Mouse (Mus musculus) adrenal gland, adult 18-20 months (tissue): ENCODE measurements around the gene Fam227b. TPM values are rescaled to one million over a fixed set of nuclear protein-coding genes. Genes with fewer than 3 reads are reported as not detected.

Experiments
- DNase-seq, 2 experiments: peaks; one replicate each; pipeline ENCODE4 v3.0.0; 2021 to 2022; ENCODE audit warnings: low spot score in 2 of 2
- total RNA-seq, 2 experiments: library from RNA; stranded (reverse); gene quantifications; 1 replicate in 1 of 2; 2 replicates in 1 of 2; pipeline ENCODE4 v1.2.3; 2021

The Fam227b gene
- total RNA-seq, 2 experiments from 2014 or later, result not detected

GRCm38 (mm10) chr2:126014989-126015710 lies 136.7 kb downstream of the Fam227b start:
- DNase-seq, result no peak

GRCm38 (mm10) chr2:126006742-126007141 lies 145.1 kb downstream of the Fam227b start:
- DNase-seq, result no peak

- DNase-seq, result peak; percentile 53 to 60
These were observed 145.7 kb downstream of the Fam227b start for GRCm38 (mm10) chr2:126006088-126006487.

- DNase-seq, result no peak
These were observed 149.5 kb downstream of the Fam227b start for GRCm38 (mm10) chr2:126002291-126002690.

GRCm38 (mm10) chr2:125975808-125976345 lies 175.9 kb downstream of the Fam227b start:
- DNase-seq, result no peak

- no peak for DNase-seq
These were observed 176.6 kb downstream of the Fam227b start for GRCm38 (mm10) chr2:125975206-125975605.

GRCm38 (mm10) chr2:125973207-125973606 lies 178.6 kb downstream of the Fam227b start:
- DNase-seq, result no peak

- DNase-seq, result no peak
These were observed 183.0 kb downstream of the Fam227b start for GRCm38 (mm10) chr2:125968811-125969210.

- DNase-seq, result no peak
These were observed 203.6 kb downstream of the Fam227b start for GRCm38 (mm10) chr2:125948195-125948594.

GRCm38 (mm10) chr2:125943301-125943700 lies 208.5 kb downstream of the Fam227b start:
- no peak for DNase-seq

- peak in 1 of 2 experiments; percentile 27 for DNase-seq
These were observed 210.6 kb downstream of the Fam227b start for GRCm38 (mm10) chr2:125941111-125941785.

- no peak for DNase-seq
These were observed 212.7 kb downstream of the Fam227b start for GRCm38 (mm10) chr2:125938993-125939642.

GRCm38 (mm10) chr2:125936396-125936795 lies 215.4 kb downstream of the Fam227b start:
- DNase-seq, result no peak

- no peak for DNase-seq
These were observed 217.8 kb downstream of the Fam227b start for GRCm38 (mm10) chr2:125933977-125934376.

Other genes with a start within 250 kb of the Fam227b start
- under 1 TPM; 0.30 to 0.54 TPM for gene Fgf7, start 117.3 kb downstream of the Fam227b start, total RNA-seq
- 1 to 10 TPM; 6.5 to 7.6 TPM for gene Dtwd1, start 137 bp upstream of the Fam227b start, total RNA-seq
- gene Gm17555, start 63.1 kb upstream of the Fam227b start, total RNA-seq, result not detected